Mouse (Mus musculus): Measurements from ENCODE around the gene Sbno2.
A peak's percentile ranks its signal among the peaks of the same experiment; 100 is the strongest.

Gene Sbno2

DNA sequence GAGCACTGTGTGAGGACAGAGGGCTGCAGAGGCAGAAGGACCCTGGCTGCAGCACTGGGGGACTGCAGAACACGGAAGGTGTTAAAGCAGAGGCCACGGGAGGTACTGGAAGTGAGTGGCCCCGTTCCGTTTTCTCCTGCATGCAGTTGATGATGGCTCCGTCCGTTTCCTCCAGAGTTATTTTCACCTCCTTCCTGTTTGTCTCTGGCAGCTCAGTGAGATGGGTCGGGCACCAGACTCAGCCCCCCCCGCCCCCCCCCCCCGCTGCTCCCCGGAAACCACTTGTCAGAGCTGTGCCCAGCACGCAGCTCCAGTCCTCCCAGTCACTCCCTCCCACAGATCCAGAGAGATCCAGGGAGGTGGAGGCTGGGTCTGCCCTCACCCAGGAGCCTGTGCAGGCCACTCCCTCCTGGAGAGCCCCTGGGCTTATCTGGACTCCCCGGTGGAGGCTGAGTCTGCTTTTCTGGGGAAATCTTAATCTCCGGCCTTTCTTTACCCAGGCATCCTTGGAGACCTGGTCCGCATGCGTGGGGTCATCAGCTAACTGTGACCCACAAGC, 86.6 kb downstream of the Sbno2 start:
- DNase-seq (ENCODE audit: low read depth, low spot score), result no peak

DNA sequence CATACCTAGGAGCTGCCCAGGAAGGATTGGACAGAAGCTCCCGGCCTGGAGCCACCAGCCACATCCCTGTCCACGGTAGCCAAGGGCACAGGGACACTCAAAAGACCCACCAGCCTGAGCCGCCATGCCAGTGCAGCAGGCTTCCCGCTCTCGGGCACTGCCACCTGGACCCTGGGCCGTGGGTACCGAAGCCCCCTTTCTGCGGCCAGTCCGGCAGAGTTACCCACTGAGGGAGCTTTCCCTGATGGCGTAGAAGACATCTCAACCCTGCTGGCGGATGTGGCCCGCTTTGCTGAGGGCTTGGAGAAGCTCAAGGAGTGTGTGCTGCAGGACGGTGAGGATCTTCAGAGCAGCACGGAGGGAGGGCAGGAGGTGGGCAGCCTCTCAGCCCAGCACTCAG, 87.6 kb downstream of the Sbno2 start:
- no peak for DNase-seq (ENCODE audit: low read depth, low spot score)

DNA sequence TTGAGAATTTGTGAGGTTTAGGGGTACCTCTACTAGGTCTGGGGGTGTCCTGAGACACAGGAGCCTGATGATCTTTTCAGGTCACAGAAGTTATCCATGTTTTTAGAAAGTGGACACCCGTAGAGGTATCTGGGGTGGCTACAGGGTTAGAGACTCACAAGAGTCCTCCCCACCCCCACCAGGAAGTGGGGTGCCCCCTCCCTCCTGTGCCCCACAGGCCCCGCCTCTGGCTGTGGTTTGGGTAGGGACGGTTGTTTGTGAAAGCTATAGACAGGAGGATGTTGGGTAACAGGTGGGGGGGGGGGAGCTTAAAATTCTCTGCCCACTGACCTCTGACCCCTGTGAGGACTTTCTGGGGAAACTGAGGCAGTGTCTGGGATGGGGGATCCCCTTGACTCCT, 88.0 kb downstream of the Sbno2 start:
- DNase-seq (ENCODE audit: low read depth, low spot score), result peak; percentile 52

DNA sequence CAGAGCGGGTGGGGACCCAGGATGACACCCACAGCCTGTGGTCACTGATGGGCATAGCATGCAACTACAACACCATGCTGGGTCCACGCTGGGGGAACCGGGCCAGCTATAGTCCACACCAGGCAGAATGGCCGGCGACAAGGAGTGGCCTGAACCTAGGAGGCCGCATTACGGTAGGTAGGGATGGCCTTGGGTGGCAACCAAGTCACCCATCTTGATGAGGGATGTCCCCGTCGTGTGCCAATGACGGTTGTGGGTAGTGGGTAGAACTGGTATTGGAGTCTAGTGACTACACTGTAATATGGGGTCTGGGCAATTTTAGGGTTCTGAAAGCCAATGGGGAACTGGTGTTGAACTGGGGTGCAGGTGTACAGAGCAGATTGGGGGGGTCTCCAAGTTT, 88.4 kb downstream of the Sbno2 start:
- DNase-seq (ENCODE audit: low read depth, low spot score), result no peak

DNA sequence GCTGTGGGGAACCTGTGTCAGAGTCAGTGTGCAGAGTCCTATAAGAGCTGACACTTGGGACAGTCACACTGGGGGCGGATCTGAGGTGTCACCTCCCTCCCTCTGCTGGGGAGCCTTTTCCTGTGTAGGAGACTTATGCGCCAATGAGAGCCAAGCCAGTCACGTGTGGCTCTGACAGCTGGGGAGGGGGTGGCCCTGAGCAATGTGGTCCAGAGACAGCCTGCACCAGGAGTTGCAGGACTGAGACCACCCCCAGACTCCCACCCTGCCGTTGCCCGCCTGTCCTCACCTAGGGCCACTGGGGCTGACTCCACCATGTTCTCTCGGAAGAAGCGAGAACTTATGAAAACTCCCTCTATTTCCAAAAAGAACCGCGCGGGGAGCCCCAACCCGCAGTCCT, 88.9 kb downstream of the Sbno2 start, which contains the start of gene Arhgap45:
Arhgap45 (plus strand) TSS at position 143 of the 400 bp plus-strand sequence.
- peak; percentile 59 for DNase-seq (ENCODE audit: low read depth, low spot score)

DNA sequence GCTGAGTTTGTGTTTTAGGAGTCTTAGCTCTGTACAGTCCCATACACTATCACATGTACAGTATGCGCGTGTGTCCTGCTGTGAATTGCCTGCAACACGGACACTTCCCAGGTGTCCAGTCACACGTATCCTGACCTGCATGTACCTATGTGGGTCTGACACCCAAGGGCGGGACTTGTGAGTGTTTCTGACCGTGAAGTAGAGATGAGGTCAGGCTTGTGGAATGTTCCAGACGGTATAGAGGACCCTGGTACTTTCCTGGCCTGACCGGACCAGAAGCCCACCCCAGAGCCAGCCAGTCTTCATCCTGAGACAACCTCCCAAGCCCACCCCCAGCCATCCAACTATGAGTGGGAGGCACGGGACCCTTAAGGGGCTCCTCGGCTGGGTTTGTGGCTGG, 89.8 kb downstream of the Sbno2 start:
- DNase-seq (ENCODE audit: low read depth, low spot score), result no peak

DNA sequence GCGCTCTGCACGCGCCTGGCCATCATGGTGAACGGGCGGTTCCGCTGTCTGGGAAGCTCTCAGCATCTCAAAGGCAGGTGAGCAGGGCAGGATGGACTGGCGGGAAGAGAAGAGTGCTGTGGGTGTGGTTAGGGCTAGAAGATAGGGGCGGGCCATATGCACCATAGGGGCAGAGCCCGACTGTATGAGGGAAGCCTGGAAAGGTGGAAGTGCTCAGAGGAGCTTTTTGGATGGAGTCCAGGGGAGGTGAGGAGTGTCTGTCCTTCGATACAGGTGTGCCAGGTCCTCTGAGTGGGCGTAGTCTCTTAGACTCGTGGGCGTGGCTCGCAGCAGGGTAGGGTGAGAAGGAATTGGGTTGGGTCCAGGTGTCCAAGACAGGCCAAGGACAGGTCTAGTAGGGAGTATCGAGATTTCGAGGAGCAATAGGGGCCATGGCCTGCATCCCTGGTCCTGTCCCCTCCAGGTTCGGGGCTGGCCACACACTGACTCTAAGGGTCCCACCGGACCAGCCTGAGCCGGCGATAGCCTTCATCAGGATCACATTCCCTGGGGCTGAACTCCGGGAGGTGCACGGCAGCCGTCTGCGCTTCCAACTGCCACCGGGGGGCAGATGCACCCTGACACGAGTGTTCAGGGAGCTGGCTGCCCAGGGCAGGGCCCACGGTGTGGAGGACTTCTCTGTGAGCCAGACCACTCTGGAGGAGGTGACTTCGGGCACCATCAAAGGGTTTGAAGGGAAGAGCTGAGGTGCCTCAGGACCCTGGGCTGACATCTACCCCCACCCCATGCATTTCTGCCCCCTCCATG, 90.7 kb downstream of the Sbno2 start:
- DNase-seq (ENCODE audit: low read depth, low spot score), result no peak

DNA sequence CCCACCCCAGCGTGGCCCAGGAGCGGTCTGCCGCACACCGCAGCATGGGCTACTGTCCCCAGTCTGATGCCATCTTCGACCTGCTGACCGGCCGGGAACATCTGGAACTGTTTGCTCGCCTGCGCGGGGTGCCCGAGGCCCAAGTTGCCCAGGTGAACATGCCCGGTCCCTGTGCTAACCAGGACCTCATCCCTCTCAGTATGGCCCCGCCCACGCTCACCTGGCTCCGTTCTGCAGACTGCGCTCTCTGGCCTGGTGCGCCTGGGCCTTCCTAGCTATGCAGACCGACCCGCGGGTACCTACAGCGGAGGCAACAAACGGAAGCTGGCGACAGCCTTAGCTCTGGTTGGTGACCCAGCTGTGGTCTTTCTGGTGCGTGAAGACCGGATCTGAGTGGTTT, 91.8 kb downstream of the Sbno2 start:
- DNase-seq (ENCODE audit: low read depth, low spot score), result no peak

DNA sequence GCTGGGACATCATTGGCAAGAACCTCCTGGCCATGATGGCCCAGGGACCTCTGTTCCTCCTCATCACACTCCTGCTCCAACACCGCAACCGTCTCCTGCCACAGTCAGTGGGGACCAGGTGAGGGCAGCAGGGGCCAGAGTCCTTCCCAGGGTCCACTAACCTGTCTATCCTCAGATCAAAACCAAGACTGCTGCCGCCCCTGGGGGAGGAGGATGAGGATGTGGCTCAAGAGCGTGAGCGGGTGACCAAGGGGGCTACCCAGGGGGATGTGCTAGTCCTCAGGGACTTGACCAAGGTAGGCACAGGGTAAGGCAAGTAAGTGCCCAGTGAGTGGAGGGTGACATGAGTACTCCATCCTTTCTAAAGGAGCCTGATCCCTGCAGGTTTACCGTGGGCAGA, 93.6 kb downstream of the Sbno2 start:
- no peak for DNase-seq (ENCODE audit: low read depth, low spot score)
